Mouse (Mus musculus): ENCODE results near the gene Prr13.

DNA sequence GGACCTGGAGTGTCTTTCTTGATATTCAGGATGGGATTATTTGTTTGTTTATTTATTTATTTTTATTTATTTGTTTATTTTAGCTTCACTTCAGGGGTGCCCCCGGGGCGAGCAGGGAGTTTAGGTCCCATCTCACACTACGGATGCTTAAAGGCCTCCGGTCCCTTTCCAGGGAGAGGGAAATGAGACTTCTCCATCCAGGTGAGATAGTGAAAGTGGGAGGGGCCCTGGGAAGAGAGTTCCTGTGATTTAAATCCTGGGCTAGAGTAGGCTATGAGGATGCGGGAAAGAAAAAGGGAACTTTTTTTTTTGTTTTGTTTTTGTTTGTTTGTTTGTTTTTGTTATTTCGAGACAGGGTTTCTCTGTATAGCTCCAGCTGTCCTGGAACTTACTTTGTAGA, 553 bp downstream of the Prr13 start:
- TF ChIP-seq CTCF (IDR thresholded peaks at IDR 0.05; ENCODE audit: low read depth) (no peak), EP300 (IDR thresholded peaks at IDR 0.05; ENCODE audit: low read depth) (no peak)

Data from liver, embryonic 14.5 days (tissue).